Mouse (Mus musculus) spleen, postnatal 14 days (tissue): ENCODE data around the gene Isg20l2.

Experiments
- DNase-seq, 2 experiments: peaks; one replicate each; pipeline ENCODE4 v3.0.0; 2021 to 2022; ENCODE audit warnings: low spot score in 2 of 2

Isg20l2 gene

DNA sequence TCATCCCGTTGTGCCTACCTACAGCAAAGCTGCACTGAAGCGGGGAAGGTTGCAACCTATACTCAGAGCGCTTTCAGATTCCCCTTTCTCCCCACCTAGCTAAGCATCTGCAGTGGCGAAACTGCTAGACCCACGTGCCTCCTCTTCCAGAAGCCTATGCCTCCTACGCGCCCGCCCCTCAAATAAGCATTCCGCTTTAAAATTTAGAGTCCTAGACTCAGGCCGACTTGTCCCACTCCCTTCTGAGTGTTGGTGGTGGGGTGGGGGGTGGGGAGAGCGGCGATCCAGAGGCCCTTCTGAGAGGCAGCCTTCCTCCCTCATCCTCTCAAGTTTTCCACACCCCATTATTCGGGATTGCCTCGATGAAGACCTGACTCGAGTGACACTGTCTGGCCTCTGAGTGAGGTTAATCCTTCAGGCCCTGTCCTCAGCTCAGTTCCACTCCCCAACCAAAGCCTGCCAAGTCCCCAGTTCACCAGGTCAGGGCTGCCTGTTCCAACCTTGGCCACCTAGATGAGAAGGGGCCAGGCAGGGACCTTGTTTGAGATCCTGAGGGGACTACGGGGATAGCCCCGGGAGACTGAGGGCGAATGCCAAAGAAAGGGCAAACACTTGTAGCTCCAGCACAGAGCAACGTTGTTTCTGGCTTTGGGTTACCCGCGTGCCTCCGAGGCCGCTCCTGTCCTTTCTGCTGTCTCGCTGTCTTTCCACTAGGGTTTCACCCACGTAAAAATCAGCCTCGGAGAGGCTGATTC lies 17.1 kb downstream of the Isg20l2 start:
- no peak for DNase-seq

DNA sequence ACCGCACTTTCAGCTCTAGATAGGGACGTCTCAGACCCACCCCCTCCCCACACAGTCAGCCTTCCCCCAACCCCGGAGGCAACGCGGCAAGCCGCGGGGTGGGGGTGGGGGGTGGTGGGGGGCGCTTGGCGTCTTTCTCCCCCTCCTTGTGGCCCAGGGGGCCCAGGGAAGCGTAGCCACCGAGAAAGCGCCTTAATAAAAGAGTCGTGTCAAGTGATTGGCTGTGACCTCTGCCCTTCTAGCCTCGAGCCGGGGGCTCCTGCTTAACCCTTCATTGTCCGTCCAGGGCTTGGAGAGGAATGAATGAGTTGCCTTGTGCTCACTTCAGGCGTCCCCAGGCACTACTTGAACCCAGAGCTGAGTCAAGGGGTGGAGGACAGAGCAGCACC lies 17.7 kb downstream of the Isg20l2 start:
- DNase-seq: no peak

DNA sequence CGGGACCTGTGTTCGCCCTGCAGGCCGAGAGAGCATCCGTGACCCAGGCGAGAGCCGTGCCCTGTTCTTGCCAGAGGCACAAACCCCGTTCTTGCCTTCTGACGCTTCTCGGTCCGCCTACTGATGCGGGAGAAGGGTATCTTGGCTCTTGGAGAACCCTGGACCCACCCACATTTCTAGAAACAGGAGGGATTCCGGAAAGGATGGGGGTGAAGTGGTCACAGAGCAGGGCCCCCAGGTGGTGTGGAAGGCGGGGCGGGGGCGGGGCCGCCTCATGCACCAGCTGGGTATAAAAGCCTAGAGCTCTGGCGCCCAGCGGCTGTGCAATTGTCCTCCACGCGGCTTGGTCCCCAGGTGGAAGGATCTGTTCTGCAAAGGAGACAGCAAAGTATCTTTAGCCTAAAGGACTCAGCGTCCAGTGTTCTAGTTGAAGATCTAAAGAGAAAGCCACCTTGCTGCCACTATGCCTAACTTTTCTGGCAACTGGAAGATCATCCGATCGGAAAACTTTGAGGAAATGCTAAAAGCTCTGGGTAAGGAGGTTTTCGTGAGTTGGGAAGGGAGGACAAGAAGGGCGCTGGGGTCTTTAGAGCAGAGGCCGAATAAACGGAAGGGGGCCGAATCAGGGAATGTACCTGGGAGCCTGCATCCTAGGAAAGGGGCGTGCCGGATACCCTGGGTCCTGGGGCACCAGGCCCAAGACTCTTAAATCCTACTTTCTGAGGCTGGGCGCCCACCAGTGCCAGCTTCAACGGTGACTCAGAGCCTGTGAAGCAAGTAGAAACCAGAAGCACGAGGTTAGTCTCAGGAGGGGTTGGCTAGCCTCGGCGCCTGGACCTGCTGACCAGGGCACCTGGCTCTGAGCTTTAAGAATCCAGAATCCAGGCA lies 18.5 kb downstream of the Isg20l2 start, which contains the start of gene Crabp2:
Gene Crabp2, plus strand, starts transcription at position 289 of the 888 bp plus-strand sequence.
- no peak for DNase-seq

GRCm38 (mm10) chr3:87949266-87949954 lies 19.3 kb downstream of the Isg20l2 start:
- no peak for DNase-seq

GRCm38 (mm10) chr3:87949955-87950515 lies 19.9 kb downstream of the Isg20l2 start:
- no peak for DNase-seq

DNA sequence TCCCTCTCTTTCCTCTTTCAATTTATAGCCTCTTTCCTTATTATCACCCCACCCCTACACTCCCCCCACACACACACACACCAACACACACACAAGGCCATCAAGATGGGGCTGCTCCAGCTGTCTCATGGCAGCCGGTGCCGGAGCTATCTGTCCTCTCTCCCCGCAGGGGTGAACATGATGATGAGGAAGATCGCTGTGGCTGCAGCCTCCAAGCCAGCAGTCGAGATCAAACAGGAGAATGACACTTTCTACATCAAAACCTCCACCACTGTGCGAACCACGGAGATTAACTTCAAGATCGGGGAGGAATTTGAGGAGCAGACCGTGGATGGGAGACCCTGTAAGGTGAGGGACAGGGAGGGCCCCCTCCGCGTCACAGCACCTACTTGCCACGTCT lies 21.8 kb downstream of the Isg20l2 start:
- DNase-seq: no peak

DNA sequence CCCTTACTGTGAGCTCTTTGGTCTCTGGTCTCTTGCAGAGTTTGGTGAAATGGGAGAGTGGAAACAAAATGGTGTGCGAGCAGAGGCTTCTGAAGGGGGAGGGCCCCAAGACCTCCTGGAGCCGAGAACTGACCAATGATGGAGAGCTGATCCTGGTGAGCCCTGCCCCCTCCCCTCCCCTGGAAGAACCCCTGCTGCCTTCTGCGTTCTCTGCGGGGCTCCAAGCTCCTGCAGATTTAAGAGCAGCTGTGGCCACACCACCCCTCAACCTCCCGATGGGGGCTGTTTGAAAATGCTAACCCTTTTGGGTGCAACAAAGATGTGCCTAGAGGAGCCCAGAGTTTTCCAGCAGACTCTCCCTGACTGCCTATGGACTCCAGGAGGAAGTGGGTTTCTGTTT lies 22.3 kb downstream of the Isg20l2 start:
- no peak for DNase-seq

- no peak for DNase-seq
These were observed 27.9 kb downstream of the Isg20l2 start for GRCm38 (mm10) chr3:87958056-87958455.

DNA sequence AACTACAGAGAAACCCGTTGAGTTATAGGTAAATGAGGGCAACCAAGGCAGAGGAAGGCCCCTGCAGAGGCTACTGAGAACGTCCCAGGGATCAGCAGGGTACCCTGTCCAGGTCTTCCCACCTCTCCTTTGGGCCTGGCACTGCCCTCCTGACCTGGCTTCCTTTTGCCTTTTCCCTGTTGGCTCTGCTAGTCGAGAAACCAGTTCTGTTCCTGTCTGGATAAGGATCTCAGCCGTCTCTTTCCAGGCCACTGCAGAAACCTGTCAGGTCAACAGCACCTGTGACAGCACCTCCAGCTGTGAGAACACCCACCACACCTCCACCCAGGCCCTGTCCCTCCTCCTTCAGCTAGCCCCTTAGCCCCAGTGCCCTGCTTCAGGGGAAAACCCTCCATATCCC lies 28.4 kb downstream of the Isg20l2 start:
- DNase-seq: no peak

- DNase-seq: no peak
These were observed 28.9 kb downstream of the Isg20l2 start for GRCm38 (mm10) chr3:87958967-87959366.

GRCm38 (mm10) chr3:87959371-87959770 lies 29.3 kb downstream of the Isg20l2 start:
- no peak for DNase-seq

DNA sequence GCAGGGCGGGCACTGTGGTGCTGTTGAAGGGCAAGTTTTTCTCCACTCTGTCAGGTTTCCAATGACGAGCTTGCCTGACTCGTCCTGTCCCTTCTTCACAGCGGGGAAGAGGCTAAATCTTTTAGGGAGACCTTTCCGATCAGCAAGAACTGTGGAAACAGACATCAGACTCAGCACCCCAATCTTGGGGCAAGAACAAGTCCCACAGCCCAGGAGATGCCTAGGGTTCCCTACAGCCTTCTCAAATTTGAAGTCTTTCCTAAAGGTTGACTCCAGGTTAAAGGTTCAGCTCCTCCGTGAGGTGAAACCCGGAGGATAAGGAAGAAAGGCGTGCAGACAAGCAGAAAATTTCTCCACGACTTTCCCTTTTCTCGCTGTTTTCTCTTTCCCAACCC lies 30.1 kb downstream of the Isg20l2 start:
- no peak for DNase-seq

GRCm38 (mm10) chr3:87960586-87961191 lies 30.6 kb downstream of the Isg20l2 start:
- DNase-seq: peak; percentile 21 to 41

DNA sequence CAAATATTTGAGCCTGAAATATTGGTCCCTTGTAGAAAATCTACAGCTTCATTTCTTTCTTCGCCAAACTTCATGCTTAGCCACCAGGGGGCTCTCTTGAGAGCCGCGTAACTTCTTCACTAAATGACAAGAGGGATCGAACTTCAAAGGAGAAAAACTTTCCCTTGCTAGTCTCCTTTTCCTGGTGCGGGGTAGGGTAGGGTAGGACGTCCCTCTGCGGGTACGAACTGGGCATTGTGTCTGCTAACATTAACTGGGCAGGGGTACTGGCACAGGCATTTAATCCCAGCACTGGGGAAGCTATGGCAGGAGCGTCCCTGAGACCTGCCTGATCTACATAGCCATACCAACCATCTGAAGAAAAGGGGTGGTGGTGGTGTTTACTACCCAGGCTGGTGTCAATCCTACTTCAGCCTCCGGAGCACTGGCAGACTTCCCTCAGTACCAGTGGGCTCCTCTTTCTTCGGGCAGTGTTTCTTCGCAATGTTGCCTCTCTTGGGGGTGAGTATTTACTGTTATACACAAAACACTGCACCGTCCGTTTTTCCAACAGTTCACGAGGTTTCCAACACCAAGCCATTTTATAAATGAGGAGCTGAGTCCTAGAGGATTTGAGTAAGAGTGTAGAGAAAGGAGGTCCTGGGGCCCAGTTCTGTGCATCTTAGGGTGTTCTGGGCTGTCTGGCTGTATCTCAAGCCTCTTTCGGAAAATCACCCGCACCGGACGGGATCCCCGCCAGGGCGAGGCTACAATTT lies 40.2 kb downstream of the Isg20l2 start:
- no peak for DNase-seq

GRCm38 (mm10) chr3:87970939-87971488 lies 40.9 kb downstream of the Isg20l2 start, which contains the start of gene Nes:
Nes (plus strand) TSS chr3:87971078.
- no peak for DNase-seq

- DNase-seq: no peak
These were observed 41.5 kb downstream of the Isg20l2 start for GRCm38 (mm10) chr3:87971489-87972202.

DNA sequence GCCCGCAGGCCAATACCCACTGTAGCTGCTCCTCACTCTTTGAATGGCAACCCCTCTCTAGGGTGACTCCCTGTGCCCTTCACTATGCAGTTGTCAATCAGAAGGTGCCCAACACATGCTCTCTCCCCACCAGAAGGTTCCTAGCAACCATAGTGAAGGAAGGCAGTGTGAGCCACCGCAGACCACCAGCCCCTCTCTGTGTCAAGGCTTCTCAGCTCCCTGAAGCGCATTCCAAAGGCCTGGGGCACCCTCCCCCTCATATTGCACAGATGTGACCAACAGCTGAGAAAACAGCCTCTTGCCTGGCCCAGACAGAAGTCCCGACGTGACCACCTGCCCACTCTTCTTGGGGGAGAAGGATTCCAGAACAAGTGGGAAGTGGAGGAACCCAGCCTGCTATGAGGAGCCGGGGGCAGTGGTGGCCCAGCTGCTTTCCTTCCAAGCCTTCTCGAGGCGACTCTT lies 42.1 kb downstream of the Isg20l2 start:
- no peak for DNase-seq

- DNase-seq: no peak
These were observed 42.7 kb downstream of the Isg20l2 start for GRCm38 (mm10) chr3:87972776-87973175.

DNA sequence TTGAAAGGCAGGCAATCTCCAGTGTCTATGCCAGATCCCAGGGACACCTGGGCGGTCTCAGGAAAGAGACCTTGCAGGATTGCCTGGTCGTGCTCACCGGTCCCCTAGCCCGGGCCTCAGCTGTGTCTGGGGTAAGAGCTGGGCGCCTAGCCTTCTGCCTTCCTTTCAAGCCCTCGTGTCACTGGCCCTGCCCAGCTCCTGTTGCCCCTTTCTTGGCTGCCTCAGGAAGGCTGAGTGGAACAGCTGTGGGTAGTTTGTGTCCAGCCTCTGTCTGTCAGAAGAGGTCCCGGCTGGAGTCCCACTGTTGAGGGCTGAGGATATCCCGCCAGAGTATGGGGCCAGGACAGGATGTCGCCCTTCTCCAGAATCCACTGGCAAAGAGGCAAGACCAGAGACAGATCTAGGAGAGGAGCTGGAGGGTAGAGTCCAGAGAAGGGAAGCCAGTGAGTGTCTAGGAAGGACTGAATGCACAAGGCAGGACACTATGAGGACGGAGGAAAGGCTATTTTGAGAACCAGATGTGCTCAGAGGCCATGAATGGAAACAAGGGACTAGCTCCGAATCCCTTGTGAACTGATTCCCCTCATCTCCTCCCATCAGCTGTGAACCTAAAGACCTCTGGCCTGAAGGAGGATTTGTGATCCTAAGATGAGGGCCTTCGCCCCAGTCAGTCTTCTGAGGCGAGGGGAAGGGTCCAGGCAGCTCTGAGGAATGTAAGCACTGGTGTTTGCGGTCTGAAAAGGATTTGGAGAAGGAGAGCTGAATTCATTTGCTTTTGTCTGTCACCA lies 43.7 kb downstream of the Isg20l2 start:
- DNase-seq: no peak
